Mouse (Mus musculus) cerebellum, adult 2 months (tissue): ENCODE data around the gene Fahd2a. TPM values are rescaled to one million over a fixed set of nuclear protein-coding genes. Genes with fewer than 3 reads are reported as not detected.

Source experiments
- DNase-seq, 2 experiments: peaks; one replicate each; pipeline ENCODE4 v3.0.0; 2021
- H3K27ac ChIP-seq: fragments of 200-500 bp; 2 replicates; pipeline ENCODE4 v1.5.1; 2012; ENCODE audit warnings: low read length, control low read depth, inconsistent platforms; ENCODE audit not compliant: insufficient read depth
- H3K27me3 ChIP-seq: fragments of 200-500 bp; 2 replicates; pipeline ENCODE4 v1.6.1; 2012; ENCODE audit warnings: inconsistent platforms, mild to moderate bottlenecking, low read length, moderate library complexity; ENCODE audit not compliant: control insufficient read depth, insufficient read depth
- H3K4me1 ChIP-seq: fragments of 200-500 bp; 2 replicates; pipeline ENCODE4 v1.6.1; 2011; ENCODE audit warnings: low read length; ENCODE audit not compliant: control insufficient read depth, insufficient read depth
- H3K4me3 ChIP-seq: fragments of 200-500 bp; replicated peaks from 2 replicates; pipeline ENCODE3; 2011; ENCODE audit warnings: mild to moderate bottlenecking, low read depth, low read length, control low read depth; ENCODE audit not compliant: insufficient read depth
- CTCF ChIP-seq: fragments of 200-500 bp; IDR thresholded peaks from 2 replicates; pipeline ENCODE4 v1.5.1; 2011; ENCODE audit warnings: low read depth, mild to moderate bottlenecking, control low read depth, low read length, moderate library complexity, borderline replicate concordance; ENCODE audit not compliant: insufficient read depth
- POLR2A ChIP-seq: fragments of 200-500 bp; IDR thresholded peaks from 2 replicates; pipeline ENCODE4 v1.6.1; 2011; ENCODE audit warnings: low read length, control low read depth, borderline replicate concordance; ENCODE audit not compliant: insufficient read depth
- WGBS: fragments of 180-500 bp; shearing (Covaris S2); methylation state at CpG from one replicate; pipeline ENCODE4 v1.1.7; 2018; 5-methylcytosine and 5-hydroxymethylcytosine counted together
- polyA plus RNA-seq: library from polyadenylated mRNA; depleted of rRNA; stranded (reverse); fragments of >200 nt; gene quantifications from 2 replicates; pipeline ENCODE4 v1.2.3, GENCODE M21; 2012; rRNA removed

Fahd2a gene
- polyA plus RNA-seq, 1 experiment = 42.9 TPM

DNA sequence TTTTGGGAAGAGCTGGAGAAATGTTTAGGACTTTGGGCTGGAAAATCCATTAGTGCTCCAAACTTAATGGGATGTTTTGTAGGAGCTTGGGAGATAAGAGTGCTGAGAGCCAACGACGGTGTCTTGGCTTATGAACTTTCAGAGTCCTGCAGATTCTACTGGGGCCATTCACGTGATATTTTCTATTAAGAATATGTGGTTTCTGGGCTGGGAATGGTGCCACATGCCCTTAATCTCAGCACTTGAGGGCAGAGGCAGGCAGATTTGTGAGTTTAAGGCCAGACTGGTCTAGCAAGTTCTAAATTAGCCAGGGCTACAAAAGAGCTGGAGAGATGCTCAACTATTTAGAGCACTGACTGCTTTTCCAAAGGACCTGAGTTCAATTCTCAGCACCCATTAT, 54.0 kb downstream of the Fahd2a start:
- no peaks in the 10 kb centered on the region for H3K4me1 ChIP-seq
- no peak overlapping the region for H3K4me3 ChIP-seq
- TF ChIP-seq CTCF (no peak), POLR2A (no peak)
- H3K27me3 ChIP-seq = no peaks in the 10 kb centered on the region
- no peak for DNase-seq
- WGBS = 89% methylated on average over 3 of the region's 3 CpGs
- H3K27ac ChIP-seq = no peak overlapping the region

DNA sequence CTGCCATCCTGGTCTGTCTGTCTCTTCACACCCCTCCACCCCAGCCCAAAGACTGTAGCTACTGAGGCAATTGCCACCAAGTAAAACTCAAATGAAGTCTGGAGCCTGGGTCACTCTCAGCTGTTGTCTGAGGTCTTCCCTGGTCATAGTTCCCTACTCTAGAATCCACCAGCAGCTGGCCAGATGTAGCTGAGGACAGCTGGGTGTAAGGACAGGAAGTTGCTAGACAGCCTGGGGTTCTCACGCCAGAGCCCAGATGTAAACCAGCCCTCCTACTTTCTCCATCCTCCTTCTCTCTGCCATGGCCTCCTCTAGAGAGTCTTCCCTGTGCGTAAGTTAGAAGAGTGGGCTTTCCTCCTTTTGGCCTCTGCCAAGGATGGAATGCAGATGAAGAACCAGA, 56.8 kb downstream of the Fahd2a start:
- no peaks in the 10 kb centered on the region for H3K27me3 ChIP-seq
- H3K27ac ChIP-seq = no peak overlapping the region
- TF ChIP-seq POLR2A (no peak), CTCF (no peak)
- no peak for DNase-seq
- H3K4me1 ChIP-seq = no peaks in the 10 kb centered on the region
- 90% methylated on average over 2 of the region's 2 CpGs for WGBS
- no peak overlapping the region for H3K4me3 ChIP-seq

Other genes with a start within 250 kb of the Fahd2a start
- gene 1810024B03Rik, start 236.3 kb downstream of the Fahd2a start, polyA plus RNA-seq = 1.00 and 1.1 TPM in 2 replicates
- 74.8 and 84.8 TPM in 2 replicates for gene Snrnp200, start 236.2 kb downstream of the Fahd2a start, polyA plus RNA-seq
- 105 and 110 TPM in 2 replicates for gene Ciao1, start 196.7 kb downstream of the Fahd2a start, polyA plus RNA-seq
- 77.9 and 80.3 TPM in 2 replicates for gene Tmem127, start 196.7 kb downstream of the Fahd2a start, polyA plus RNA-seq
- 88.7 and 92.2 TPM in 2 replicates for gene Stard7, start 174.3 kb downstream of the Fahd2a start, polyA plus RNA-seq
- gene Dusp2, start 108.4 kb downstream of the Fahd2a start, polyA plus RNA-seq = 1.6 and 1.8 TPM in 2 replicates
- gene Astl, start 105.9 kb downstream of the Fahd2a start, polyA plus RNA-seq = not detected in 2 replicates
- 0.64 and 1.2 TPM in 2 replicates for gene Adra2b, start 81.4 kb downstream of the Fahd2a start, polyA plus RNA-seq
- 0.36 and 0.38 TPM in 2 replicates for gene Gpat2, start 19.4 kb downstream of the Fahd2a start, polyA plus RNA-seq
- 81.6 and 83.9 TPM in 2 replicates for gene Kcnip3, start 77.5 kb upstream of the Fahd2a start, polyA plus RNA-seq
- 3.3 and 4.1 TPM in 2 replicates for gene Prom2, start 96.9 kb upstream of the Fahd2a start, polyA plus RNA-seq
- gene Zfp661, start 142.5 kb upstream of the Fahd2a start, polyA plus RNA-seq = 6.0 and 6.1 TPM in 2 replicates
- 95.0 and 97.3 TPM in 2 replicates for gene Mrps5, start 142.7 kb upstream of the Fahd2a start, polyA plus RNA-seq
- gene Mal, start 212.1 kb upstream of the Fahd2a start, polyA plus RNA-seq = 148 and 180 TPM in 2 replicates